Mouse (Mus musculus) heart, postnatal 0 days (tissue): Measurements from ENCODE around the gene Ppp3r2. TPM values are rescaled to one million over a fixed set of nuclear protein-coding genes. Genes with fewer than 3 reads are reported as not detected.

ENCODE experiments used
- ATAC-seq: fragments of 200-750 bp; cut with Nextera tagmentation; 2 replicates; pipeline ENCODE4 v1.8.0; 2017; ENCODE audit warnings: low read depth, moderate number of reproducible peaks, moderate library complexity; ENCODE audit not compliant: insufficient read depth
- DNase-seq: peaks from one replicate; pipeline ENCODE4 v3.0.0-alpha.2; 2016; ENCODE audit warnings: low spot score
- H3K27ac ChIP-seq: fragments of 300-500 bp; sonication (generic); 2 replicates; pipeline ENCODE4 v1.5.1; 2014; ENCODE audit warnings: low read depth, mild to moderate bottlenecking
- H3K27me3 ChIP-seq: fragments of 300-500 bp; sonication (generic); 2 replicates; pipeline ENCODE4 v1.6.1; 2014; ENCODE audit warnings: low read length, mixed read lengths; ENCODE audit not compliant: control insufficient read depth, insufficient read depth
- H3K36me3 ChIP-seq: fragments of 300-500 bp; sonication (generic); replicated peaks from 2 replicates; pipeline ENCODE4 v1.6.1; 2014; ENCODE audit warnings: low read length, mixed read lengths; ENCODE audit not compliant: control insufficient read depth, insufficient read depth
- H3K4me1 ChIP-seq: fragments of 300-500 bp; sonication (generic); 2 replicates; pipeline ENCODE4 v1.6.1; 2014; ENCODE audit warnings: antibody characterized with exemption; ENCODE audit not compliant: control insufficient read depth, insufficient read depth
- H3K4me2 ChIP-seq: fragments of 300-500 bp; sonication (generic); 2 replicates; pipeline ENCODE4 v1.6.1; 2014; ENCODE audit warnings: low read depth, mild to moderate bottlenecking, low read length, moderate library complexity
- H3K4me3 ChIP-seq: fragments of 300-500 bp; sonication (generic); 2 replicates; pipeline ENCODE4 v1.5.1; 2014; ENCODE audit warnings: low read depth, low read length
- H3K9ac ChIP-seq: fragments of 300-500 bp; sonication (generic); replicated peaks from 2 replicates; pipeline ENCODE4 v1.6.1; 2014; ENCODE audit warnings: low read depth, low read length, mixed read lengths
- H3K9me3 ChIP-seq: fragments of 300-500 bp; sonication (generic); replicated peaks from 2 replicates; pipeline ENCODE4 v1.6.1; 2016; ENCODE audit warnings: low read length; ENCODE audit not compliant: control insufficient read depth
- CTCF ChIP-seq: IDR thresholded peaks from 2 replicates; pipeline ENCODE4 v1.5.1; 2016; ENCODE audit warnings: antibody characterized with exemption, control low read depth, low read depth
- EP300 ChIP-seq: IDR thresholded peaks from 2 replicates; pipeline ENCODE4 v1.6.1; 2016; ENCODE audit warnings: antibody characterized with exemption, low read depth
- WGBS: fragments of 180-500 bp; shearing (Covaris S2); extraction: QIAGEN DNeasy Blood & Tissue Kit; methylation state at CpG from one replicate; pipeline ENCODE4 v1.1.7; 2014; 5-methylcytosine and 5-hydroxymethylcytosine counted together
- polyA plus RNA-seq: library from polyadenylated mRNA; unstranded; fragments of >200 nt; fragmentation: Nextera tagmentation; extraction: Ambion mirVana; gene quantifications from 2 replicates; pipeline ENCODE4 v1.2.1, GENCODE M21; 2015
- total RNA-seq: library from RNA; depleted of rRNA; stranded (reverse); fragments of >200 nt; gene quantifications from 2 replicates; pipeline ENCODE4 v1.2.3, GENCODE M21; 2014; ENCODE audit warnings: low replicate concordance

Ppp3r2 gene
- total and polyA plus RNA-seq, 2 experiments from 2014 or later, result not detected

DNA sequence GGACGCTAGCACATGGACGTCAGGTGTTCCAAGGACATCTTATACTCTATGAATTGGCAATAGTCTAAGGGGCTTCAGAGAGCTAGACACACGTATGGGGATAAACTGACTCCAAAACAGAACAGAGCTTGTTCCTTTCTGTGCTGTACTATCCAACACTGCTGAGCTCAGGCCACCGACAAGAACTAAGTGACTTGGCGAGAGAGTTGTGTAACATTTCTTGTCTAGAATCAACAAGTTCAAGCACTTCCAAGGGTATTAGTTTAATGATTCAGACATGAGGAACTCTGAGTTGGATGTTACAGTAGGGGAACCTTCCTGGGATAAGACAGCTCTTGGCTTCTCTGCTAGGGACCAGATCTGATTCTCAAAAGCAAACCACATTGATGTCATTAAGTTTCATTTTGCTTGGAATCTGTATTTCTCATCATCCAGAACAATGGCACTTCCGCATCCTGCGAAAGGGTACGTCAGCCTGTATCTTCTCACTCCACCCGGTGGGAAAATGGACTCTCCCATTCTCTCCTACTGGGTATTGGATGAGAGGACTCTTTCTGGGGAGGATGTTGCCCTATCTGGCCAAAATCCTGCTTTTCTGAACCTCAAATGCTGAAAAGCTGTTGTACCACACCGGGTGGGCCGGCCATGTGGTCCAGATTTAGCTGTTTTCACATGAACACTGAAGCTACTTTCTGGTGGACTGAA is 1.5 kb downstream of the Ppp3r2 start:
- no peak overlapping the region for H3K4me3 ChIP-seq
- no peak overlapping the region for H3K9ac ChIP-seq
- DNase-seq (no peak), ATAC-seq (no peak)
- no peak overlapping the region for H3K27ac ChIP-seq
- H3K27me3 ChIP-seq, result no peaks in the 10 kb centered on the region
- TF ChIP-seq CTCF (no peak), EP300 (no peak)
- no peaks in the 10 kb centered on the region for H3K9me3 ChIP-seq
- WGBS, result 81% methylated on average over 11 of the region's 11 CpGs
- 0 out of 2 replicates have a peak, but pooled peaks cover 3% of the 10 kb centered on the region for H3K4me1 ChIP-seq
- no peaks in the 10 kb centered on the region for H3K36me3 ChIP-seq
- no peak overlapping the region for H3K4me2 ChIP-seq

DNA sequence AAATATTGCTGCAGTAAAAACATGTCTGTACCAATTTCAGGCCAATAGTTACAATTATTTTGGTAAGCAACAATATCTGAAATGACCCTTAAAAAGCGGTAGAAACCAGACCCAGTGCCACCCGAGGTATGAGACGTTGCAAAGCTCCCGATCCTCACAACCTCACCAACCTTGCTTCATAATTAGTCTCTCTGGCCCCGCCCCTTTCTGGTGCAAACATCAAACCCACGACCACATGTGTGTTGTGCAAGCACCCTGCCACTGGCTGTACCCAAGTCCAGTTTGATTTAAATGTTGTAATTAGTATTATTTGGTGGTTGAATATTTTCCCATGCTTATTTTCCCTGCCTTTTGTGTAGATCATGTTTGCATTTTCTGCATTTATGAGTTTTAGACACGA is 5.0 kb downstream of the Ppp3r2 start:
- DNase-seq (no peak), ATAC-seq (no peak)
- TF ChIP-seq CTCF (no peak), EP300 (no peak)
- H3K9ac ChIP-seq, result no peak overlapping the region
- H3K9me3 ChIP-seq, result no peaks in the 10 kb centered on the region
- H3K4me2 ChIP-seq, result no peak overlapping the region
- 71% methylated on average over 7 of the region's 7 CpGs for WGBS
- no peaks in the 10 kb centered on the region for H3K27me3 ChIP-seq
- no peak overlapping the region for H3K4me3 ChIP-seq
- 0 out of 2 replicates have a peak, but pooled peaks cover 3% of the 10 kb centered on the region for H3K4me1 ChIP-seq
- no peak overlapping the region for H3K27ac ChIP-seq
- H3K36me3 ChIP-seq, result no peaks in the 10 kb centered on the region

DNA sequence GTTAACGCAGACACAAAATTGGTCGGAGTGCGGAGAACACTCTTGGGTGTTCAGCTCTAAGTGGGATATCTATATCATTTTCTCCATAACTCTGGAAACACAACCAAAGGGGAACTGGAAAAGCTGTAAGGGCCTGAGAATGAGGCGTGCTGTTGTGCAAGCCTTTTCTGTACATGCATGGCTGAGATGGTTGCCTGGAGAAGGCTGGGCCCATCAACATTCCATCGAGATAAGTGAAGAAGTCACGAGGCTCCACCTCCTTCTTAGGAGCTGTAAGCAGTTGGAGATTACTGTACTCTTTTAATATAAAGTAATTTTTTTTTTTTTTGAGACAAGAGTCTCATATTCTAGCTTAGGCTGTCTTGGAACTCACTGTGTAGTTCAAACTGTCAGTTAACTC is 5.8 kb downstream of the Ppp3r2 start:
- Histone ChIP-seq H3K27ac (no peak overlapping the region), H3K4me3 (no peak overlapping the region), H3K9me3 (no peaks in the 10 kb centered on the region), H3K4me1 (0 out of 2 replicates have a peak, but pooled peaks cover 3% of the 10 kb centered on the region), H3K9ac (no peak overlapping the region), H3K36me3 (no peaks in the 10 kb centered on the region), H3K4me2 (no peak overlapping the region), H3K27me3 (no peaks in the 10 kb centered on the region)
- no peak for TF ChIP-seq EP300
- TF ChIP-seq CTCF, result no peak
- no peak for ATAC-seq
- WGBS, result 58% methylated on average over 6 of the region's 6 CpGs
- no peak for DNase-seq

DNA sequence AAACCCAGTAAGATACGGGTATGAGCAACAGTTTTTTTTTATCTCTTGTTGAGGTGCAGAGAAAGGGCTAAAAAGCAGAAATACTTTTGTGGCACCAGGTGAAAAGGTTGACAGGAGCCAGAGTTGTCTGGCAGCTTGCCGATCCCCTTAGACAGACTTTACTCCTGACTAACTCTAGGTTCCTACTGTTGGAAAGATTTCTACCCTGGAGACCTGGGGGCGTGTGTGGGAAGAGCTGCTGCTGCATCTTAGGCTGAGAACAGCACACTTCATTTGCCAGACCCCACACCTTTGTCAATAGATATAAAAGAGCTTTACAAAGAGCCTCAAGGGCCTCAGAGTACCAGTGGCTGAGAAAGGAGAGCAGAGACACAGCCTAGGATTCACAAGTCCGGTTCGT is 17.0 kb downstream of the Ppp3r2 start:
- no peak for TF ChIP-seq EP300
- TF ChIP-seq CTCF, result no peak
- no peaks in the 10 kb centered on the region for H3K27me3 ChIP-seq
- 51% methylated on average over 5 of the region's 5 CpGs for WGBS
- no peak for DNase-seq
- no peak overlapping the region for H3K9ac ChIP-seq
- no peak overlapping the region for H3K4me2 ChIP-seq
- no peak overlapping the region for H3K27ac ChIP-seq
- peaks cover 24% of the 10 kb centered on the region for H3K36me3 ChIP-seq
- no peaks in the 10 kb centered on the region for H3K4me1 ChIP-seq
- no peak overlapping the region for H3K4me3 ChIP-seq
- H3K9me3 ChIP-seq, result no peaks in the 10 kb centered on the region
- no peak for ATAC-seq

DNA sequence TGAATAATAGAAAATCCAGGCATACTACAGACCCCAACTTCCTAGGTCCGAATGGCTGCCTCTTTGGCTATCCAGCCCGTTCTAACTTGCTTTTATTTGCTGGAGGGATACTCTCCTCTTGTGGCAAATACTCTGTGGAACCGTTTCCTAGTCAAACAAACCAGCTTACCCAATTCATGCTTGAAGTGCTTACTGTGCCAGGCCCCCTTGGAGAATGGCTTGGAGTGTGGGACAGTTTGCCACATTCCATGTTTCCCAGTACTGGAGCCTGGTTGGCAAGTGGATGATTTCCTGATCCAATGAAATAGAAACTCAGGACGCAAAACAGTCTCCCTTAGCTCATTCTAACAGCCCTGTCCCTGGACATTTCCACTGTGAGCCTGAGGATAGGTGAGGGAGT is 19.6 kb downstream of the Ppp3r2 start:
- WGBS, result 80% methylated on average over 4 of the region's 4 CpGs
- H3K9me3 ChIP-seq, result no peaks in the 10 kb centered on the region
- no peak overlapping the region for H3K9ac ChIP-seq
- DNase-seq (no peak), ATAC-seq (no peak)
- no peak overlapping the region for H3K27ac ChIP-seq
- no peak overlapping the region for H3K4me3 ChIP-seq
- no peak overlapping the region for H3K4me2 ChIP-seq
- H3K27me3 ChIP-seq, result no peaks in the 10 kb centered on the region
- no peak for TF ChIP-seq CTCF
- no peak for TF ChIP-seq EP300
- no peaks in the 10 kb centered on the region for H3K4me1 ChIP-seq
- peaks cover 33% of the 10 kb centered on the region for H3K36me3 ChIP-seq

DNA sequence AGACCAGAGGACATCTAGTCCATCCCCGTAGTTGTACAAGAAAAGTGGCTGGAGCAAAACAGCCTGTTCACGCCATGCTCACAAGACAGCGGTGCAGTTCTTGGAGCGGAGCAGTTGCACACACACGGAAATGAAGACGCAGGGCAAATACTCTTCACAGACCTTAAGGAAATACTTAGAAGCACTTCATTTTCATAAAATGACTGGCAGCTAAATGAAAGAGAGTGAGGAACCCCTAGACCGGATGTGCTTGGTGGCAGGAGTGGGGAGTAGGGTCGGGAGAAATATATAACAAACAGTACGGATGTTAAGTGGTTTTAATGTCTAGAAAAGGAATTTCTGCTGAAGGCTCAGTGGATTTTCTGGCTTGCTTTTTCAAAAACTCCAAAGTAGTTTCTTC is 20.2 kb downstream of the Ppp3r2 start:
- 92% methylated on average over 9 of the region's 9 CpGs for WGBS
- H3K27ac ChIP-seq, result no peak overlapping the region
- H3K36me3 ChIP-seq, result peaks cover 39% of the 10 kb centered on the region
- no peak overlapping the region for H3K4me3 ChIP-seq
- no peaks in the 10 kb centered on the region for H3K9me3 ChIP-seq
- DNase-seq (no peak), ATAC-seq (no peak)
- TF ChIP-seq EP300, result no peak
- no peak for TF ChIP-seq CTCF
- H3K27me3 ChIP-seq, result no peaks in the 10 kb centered on the region
- H3K4me1 ChIP-seq, result no peaks in the 10 kb centered on the region
- no peak overlapping the region for H3K4me2 ChIP-seq
- H3K9ac ChIP-seq, result no peak overlapping the region
